Mouse (Mus musculus) limb, embryonic 12.5 days (tissue): ENCODE measurements around the gene Pde1a. TPM values are rescaled to one million over a fixed set of nuclear protein-coding genes. Genes with fewer than 3 reads are reported as not detected.

Experiments
- ATAC-seq: fragments of 200-750 bp; cut with Nextera tagmentation; 2 replicates; pipeline ENCODE4 v1.8.0; 2017; ENCODE audit warnings: low read depth, moderate TSS enrichment; ENCODE audit not compliant: insufficient number of reproducible peaks, insufficient read depth, low FRiP score, low TSS enrichment
- H3K27ac ChIP-seq: fragments of 300-500 bp; sonication (generic); 2 replicates; pipeline ENCODE4 v1.5.1; 2016; ENCODE audit warnings: mild to moderate bottlenecking, moderate library complexity
- H3K27me3 ChIP-seq: fragments of 300-500 bp; sonication (generic); 2 replicates; pipeline ENCODE4 v1.6.1; 2016; ENCODE audit warnings: mild to moderate bottlenecking, moderate library complexity
- H3K36me3 ChIP-seq: fragments of 300-500 bp; sonication (generic); 2 replicates; pipeline ENCODE4 v1.6.1; 2016; ENCODE audit warnings: mild to moderate bottlenecking, moderate library complexity
- H3K4me1 ChIP-seq: fragments of 300-500 bp; sonication (generic); replicated peaks from 2 replicates; pipeline ENCODE4 v1.6.1; 2016
- H3K4me2 ChIP-seq: fragments of 300-500 bp; sonication (generic); 2 replicates; pipeline ENCODE4 v1.6.1; 2016; ENCODE audit warnings: mild to moderate bottlenecking, moderate library complexity
- H3K4me3 ChIP-seq: fragments of 300-500 bp; sonication (generic); replicated peaks from 2 replicates; pipeline ENCODE4 v1.5.1; 2016; ENCODE audit warnings: mild to moderate bottlenecking
- H3K9ac ChIP-seq: fragments of 300-500 bp; sonication (generic); replicated peaks from 2 replicates; pipeline ENCODE4 v1.6.1; 2016; ENCODE audit warnings: mild to moderate bottlenecking, moderate library complexity
- H3K9me3 ChIP-seq: fragments of 300-500 bp; sonication (generic); 2 replicates; pipeline ENCODE4 v1.6.1; 2016; ENCODE audit warnings: mild to moderate bottlenecking, moderate library complexity
- WGBS: fragments of 180-500 bp; shearing (Covaris S2); methylation state at CpG from one replicate; pipeline ENCODE4 v1.1.7; 2016; 5-methylcytosine and 5-hydroxymethylcytosine counted together
- polyA plus RNA-seq: library from polyadenylated mRNA; unstranded; fragments of >200 nt; fragmentation: Nextera tagmentation; extraction: Ambion mirVana; gene quantifications from 2 replicates; pipeline ENCODE4 v1.2.1, GENCODE M21; 2016

Gene Pde1a
- polyA plus RNA-seq, 1 experiment from 2014 or later: 2.0 TPM

DNA sequence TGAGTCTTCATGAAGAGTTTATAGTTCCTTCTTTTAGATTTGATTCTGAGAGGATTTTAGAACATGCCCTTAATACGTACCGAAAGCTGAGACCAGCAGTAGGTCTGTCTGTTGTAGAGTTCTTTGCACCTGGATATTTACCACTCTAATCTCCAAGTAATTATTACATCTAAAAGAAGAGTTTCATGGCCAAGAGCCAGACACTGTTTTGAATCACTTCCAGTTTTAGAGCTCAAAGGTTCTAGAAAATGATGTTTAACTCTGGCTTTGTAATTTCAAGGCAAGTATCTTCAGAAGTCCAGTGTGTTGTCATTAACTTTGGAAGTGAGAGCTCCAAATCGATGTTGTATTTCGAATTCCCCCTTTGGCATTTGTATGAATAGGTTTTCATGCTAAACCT is 167.8 kb downstream of the Pde1a start:
- Histone ChIP-seq H3K36me3 (no peaks in the 10 kb centered on the region), H3K9me3 (no peaks in the 10 kb centered on the region), H3K4me1 (no peaks in the 10 kb centered on the region), H3K4me2 (no peak overlapping the region), H3K27me3 (no peaks in the 10 kb centered on the region), H3K27ac (no peak overlapping the region), H3K9ac (no peak overlapping the region), H3K4me3 (no peak overlapping the region)
- ATAC-seq: no peak
- 88% methylated on average over 4 of the region's 4 CpGs for WGBS

DNA sequence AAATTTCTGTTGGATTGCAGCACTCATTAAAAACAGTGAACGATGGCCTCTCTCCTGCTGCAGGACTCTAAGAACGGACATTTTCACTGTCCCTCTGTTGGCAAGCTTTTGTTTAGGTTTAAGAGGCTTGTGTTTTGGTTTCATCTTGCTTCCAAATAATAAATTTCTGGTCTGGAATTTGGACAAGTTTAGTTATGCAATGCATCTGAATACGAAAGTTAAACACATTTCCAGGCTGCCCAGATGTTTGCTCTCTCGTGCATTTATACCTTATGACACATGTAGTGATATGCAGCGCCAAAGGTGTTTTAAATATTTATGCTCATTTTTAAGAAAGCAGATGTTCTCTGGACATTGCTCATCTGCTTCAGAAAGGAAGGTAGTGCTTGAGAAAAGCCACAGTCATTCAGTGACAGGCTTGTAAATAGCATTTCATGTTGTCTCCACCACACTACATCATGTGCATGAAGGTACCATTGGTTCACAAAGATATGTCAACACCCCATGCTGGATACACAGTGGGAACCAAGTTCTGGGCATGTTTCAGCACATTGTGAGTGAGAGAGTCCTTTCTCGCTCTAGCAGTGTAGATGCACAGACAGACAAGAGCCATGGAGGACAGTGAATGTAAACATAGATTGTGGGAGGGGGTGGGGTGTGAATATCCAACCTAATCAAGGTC is 171.5 kb downstream of the Pde1a start:
- no peak overlapping the region for H3K9ac ChIP-seq
- no peaks in the 10 kb centered on the region for H3K9me3 ChIP-seq
- no peaks in the 10 kb centered on the region for H3K36me3 ChIP-seq
- 78% methylated on average over 6 of the region's 6 CpGs for WGBS
- H3K4me1 ChIP-seq: no peaks in the 10 kb centered on the region
- no peak overlapping the region for H3K27ac ChIP-seq
- H3K4me3 ChIP-seq: no peak overlapping the region
- no peak for ATAC-seq
- no peaks in the 10 kb centered on the region for H3K27me3 ChIP-seq
- no peak overlapping the region for H3K4me2 ChIP-seq

DNA sequence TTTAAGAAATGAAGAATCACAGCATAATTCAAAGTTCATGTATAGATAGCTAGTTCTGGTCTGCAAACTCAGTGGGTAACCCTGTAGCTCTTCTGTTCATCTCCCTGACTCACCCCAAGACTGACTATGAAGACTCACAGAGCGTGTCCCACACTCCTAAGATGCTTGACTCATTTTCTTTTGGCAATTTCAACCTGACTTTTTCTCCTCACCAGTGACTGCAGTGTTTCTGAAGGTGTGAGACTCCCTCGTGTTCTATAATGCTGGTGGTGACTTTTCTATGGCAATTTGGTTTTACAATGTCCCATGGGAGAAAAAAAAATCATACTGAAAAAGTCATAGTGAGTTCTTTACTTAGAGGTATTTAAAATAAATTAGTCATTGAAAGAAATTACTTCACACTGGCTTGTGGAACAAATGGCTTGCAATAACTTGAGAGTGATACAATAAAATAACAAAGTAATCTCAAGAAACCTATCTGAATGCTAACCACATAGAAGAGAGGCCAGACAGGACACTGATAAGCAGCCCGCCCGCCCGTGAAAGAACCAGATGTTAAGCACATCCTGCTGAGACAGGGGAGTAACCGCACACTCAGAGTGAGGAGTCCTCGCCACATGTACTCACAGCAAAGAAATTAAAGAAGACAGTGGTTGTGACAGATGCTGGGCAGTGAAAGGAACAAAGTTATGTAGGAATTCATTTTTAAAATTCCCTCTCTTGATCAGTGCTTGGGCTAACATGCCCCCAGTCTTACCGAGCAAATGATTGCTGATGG is 183.2 kb downstream of the Pde1a start:
- 67% methylated on average over 8 of the region's 8 CpGs for WGBS
- H3K9me3 ChIP-seq: no peaks in the 10 kb centered on the region
- no peak overlapping the region for H3K27ac ChIP-seq
- no peaks in the 10 kb centered on the region for H3K4me1 ChIP-seq
- no peak overlapping the region for H3K9ac ChIP-seq
- no peak overlapping the region for H3K4me2 ChIP-seq
- no peak overlapping the region for H3K4me3 ChIP-seq
- no peaks in the 10 kb centered on the region for H3K36me3 ChIP-seq
- H3K27me3 ChIP-seq: no peaks in the 10 kb centered on the region; the same call in 1 of the 2 replicates
- no peak for ATAC-seq

DNA sequence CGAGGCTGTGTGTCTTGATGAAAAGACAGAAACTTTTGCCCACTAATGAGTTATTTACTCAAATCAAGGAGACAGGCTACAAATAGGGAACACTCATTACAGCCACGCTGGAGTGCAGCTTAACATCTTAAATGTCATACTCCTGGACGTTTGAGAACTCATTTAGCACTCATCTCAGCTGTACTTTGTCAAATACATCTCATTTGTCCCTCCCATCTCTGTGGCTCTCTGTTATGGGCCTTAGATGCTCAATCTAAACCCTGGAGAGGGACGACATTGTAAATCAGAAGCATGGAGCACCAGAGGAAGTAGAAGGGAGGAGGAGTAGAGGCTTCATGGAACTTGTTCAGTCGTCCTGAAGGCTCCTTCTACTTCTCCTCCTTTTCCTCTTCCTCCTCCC is 194.6 kb downstream of the Pde1a start:
- H3K4me3 ChIP-seq: no peak overlapping the region
- no peaks in the 10 kb centered on the region for H3K27me3 ChIP-seq
- 0 out of 2 replicates have a peak, but pooled peaks cover 4% of the 10 kb centered on the region for H3K9me3 ChIP-seq
- WGBS: 59% methylated on average over 5 of the region's 5 CpGs
- H3K4me1 ChIP-seq: no peaks in the 10 kb centered on the region
- no peak for ATAC-seq
- H3K4me2 ChIP-seq: no peak overlapping the region
- no peak overlapping the region for H3K9ac ChIP-seq
- no peak overlapping the region for H3K27ac ChIP-seq
- no peaks in the 10 kb centered on the region for H3K36me3 ChIP-seq

DNA sequence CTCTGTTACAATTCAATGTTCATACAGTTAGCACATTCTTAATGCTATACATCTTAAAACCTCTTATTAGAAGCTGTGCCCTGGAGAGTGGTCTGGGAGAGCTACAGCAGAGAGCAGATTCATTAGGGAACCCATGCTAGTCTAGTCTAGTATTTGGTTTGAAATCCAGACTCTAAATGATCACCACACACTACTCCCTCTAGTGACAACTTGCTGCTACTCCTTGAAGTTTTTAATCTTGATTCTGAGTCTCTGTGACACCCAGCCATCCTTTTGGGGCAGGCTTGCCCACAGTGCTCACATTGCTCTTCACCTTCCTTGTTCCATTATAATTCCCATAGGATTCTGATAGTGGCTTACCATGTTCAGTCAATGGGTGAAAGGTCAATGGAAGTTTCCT is 206.9 kb downstream of the Pde1a start:
- H3K27ac ChIP-seq: no peak overlapping the region
- no peaks in the 10 kb centered on the region for H3K9me3 ChIP-seq
- H3K27me3 ChIP-seq: no peaks in the 10 kb centered on the region
- ATAC-seq: no peak
- no peak overlapping the region for H3K4me2 ChIP-seq
- no peak overlapping the region for H3K4me3 ChIP-seq
- peaks cover 6% of the 10 kb centered on the region; the same call in 1 of the 2 replicates for H3K4me1 ChIP-seq
- no peaks in the 10 kb centered on the region for H3K36me3 ChIP-seq
- H3K9ac ChIP-seq: no peak overlapping the region

DNA sequence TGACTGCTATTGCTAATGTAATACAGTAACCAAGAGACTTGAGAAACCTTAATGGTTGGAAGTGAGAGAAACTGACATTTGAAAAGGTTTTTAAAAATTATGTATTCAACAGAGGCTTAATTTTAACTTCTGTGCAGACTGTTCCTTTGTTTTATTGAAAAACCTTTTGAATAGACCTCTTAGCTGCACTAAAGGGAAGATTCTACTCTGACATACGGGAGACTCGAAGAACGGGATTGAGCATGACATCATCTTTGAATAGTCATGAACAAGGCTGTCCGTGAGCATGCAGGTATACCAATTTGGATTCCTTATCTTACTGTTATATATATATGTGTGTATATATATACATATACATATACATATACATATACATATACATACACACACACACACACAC is 207.9 kb downstream of the Pde1a start:
- H3K9me3 ChIP-seq: no peaks in the 10 kb centered on the region
- H3K4me2 ChIP-seq: no peak overlapping the region
- 95% methylated on average over 4 of the region's 4 CpGs for WGBS
- H3K27me3 ChIP-seq: no peaks in the 10 kb centered on the region
- no peak for ATAC-seq
- H3K9ac ChIP-seq: no peak overlapping the region
- H3K4me3 ChIP-seq: no peak overlapping the region
- H3K36me3 ChIP-seq: no peaks in the 10 kb centered on the region
- H3K27ac ChIP-seq: no peak overlapping the region
- H3K4me1 ChIP-seq: peaks cover 6% of the 10 kb centered on the region; the same call in 1 of the 2 replicates

DNA sequence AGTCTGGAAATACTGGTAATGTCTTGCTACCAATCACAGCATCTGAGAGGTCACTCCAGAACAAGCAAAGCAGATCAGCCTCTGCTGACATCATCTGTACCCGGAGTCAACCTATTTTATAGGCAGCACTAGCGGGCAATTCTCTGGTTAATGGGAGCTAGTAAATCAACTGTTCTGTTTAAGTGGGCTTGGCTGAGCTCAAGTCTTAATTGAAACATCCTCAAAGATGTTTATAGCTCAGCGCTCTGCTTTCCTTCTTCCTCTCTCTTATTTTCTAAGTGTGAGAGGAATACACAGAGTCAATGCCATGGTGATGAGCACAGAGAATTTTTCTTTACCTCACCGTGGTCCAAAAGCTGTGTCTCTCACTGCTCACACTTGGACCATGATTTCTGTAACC is 208.8 kb downstream of the Pde1a start:
- peaks cover 6% of the 10 kb centered on the region; the same call in 1 of the 2 replicates for H3K4me1 ChIP-seq
- no peak overlapping the region for H3K9ac ChIP-seq
- ATAC-seq: no peak
- no peaks in the 10 kb centered on the region for H3K27me3 ChIP-seq
- no peak overlapping the region for H3K4me3 ChIP-seq
- H3K9me3 ChIP-seq: no peaks in the 10 kb centered on the region
- H3K36me3 ChIP-seq: no peaks in the 10 kb centered on the region
- H3K4me2 ChIP-seq: no peak overlapping the region
- no peak overlapping the region for H3K27ac ChIP-seq
- WGBS: 31% methylated on average over 4 of the region's 4 CpGs

DNA sequence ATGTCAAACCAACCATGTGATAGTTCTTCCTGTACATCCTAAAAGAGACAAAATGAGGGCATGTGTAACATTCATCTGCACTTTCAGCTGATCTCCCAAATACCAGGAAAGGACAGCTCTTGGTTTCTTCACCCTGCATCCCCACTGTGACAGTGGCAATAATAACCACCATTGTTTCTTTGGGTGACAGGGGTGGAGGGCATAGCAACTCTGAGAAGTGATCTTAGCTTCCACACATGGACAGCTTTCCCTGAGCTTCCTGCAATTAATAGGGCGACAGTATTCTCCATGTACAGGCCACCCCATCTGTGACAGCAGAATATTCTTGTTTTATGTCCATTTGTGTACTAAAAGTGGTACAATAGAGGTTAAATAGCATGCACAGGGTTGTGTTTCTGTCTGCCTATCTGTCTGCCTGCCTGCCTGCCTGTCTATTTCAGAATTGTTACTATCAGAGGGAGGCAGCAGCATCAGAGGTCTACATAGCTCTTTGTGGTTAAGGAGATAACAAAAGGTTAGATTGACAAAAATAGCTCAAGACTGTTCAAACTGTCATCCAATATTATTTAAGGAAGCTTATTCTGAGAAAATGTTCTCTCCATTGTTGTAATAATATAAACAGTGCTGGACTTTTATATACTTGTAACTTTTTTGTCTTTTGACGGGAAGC is 227.3 kb downstream of the Pde1a start:
- ATAC-seq: no peak
- no peak overlapping the region for H3K4me3 ChIP-seq
- no peak overlapping the region for H3K27ac ChIP-seq
- no peaks in the 10 kb centered on the region for H3K36me3 ChIP-seq
- no peaks in the 10 kb centered on the region for H3K4me1 ChIP-seq
- H3K9me3 ChIP-seq: no peaks in the 10 kb centered on the region
- no peak overlapping the region for H3K9ac ChIP-seq
- 83% methylated on average over 2 of the region's 2 CpGs for WGBS
- H3K27me3 ChIP-seq: no peaks in the 10 kb centered on the region
- H3K4me2 ChIP-seq: no peak overlapping the region

DNA sequence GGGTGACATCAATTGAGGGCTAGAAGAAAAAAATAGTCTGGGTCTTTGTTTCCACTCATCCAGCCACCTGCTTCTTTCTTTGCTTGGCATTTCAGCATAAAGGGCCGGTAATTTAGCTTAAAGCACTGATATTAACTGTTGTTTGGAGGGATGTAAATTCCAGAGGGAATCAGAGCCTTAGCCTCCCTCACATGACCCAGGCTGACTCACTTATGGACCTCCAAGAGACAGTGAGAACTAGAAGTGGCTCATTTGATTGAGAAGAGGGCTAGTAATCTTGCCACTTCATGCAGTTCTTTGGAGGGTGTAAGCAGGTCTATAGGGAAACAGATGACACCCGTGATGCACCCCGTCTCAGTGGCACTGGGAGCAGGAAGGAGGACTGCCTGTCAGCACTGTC is 230.7 kb downstream of the Pde1a start:
- Histone ChIP-seq H3K36me3 (no peaks in the 10 kb centered on the region), H3K4me3 (no peak overlapping the region), H3K4me1 (no peaks in the 10 kb centered on the region), H3K4me2 (no peak overlapping the region), H3K9ac (no peak overlapping the region), H3K9me3 (no peaks in the 10 kb centered on the region), H3K27me3 (no peaks in the 10 kb centered on the region), H3K27ac (no peak overlapping the region)
- WGBS: 76% methylated on average over 3 of the region's 3 CpGs
- ATAC-seq: no peak

DNA sequence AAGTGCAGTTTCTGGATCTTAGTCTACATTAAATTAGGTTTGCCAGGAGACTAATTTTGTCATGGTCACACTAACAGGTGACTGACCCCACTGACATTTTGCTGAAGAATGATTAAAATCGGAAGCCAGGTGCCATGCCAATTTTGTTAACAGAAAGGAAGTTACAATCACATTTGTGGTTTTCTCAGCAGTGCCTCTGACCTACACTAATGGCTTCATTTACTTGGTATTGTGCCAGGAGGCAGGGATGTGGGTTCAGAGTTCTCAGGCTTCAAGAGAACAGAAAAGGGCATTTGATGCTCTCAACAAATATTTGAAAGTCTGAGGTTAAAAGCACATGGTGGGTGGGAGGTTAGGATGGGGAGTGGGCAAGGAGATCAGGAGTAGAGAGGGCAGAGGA is 236.4 kb downstream of the Pde1a start:
- no peaks in the 10 kb centered on the region for H3K9me3 ChIP-seq
- 64% methylated on average over 1 of the region's 1 CpGs for WGBS
- H3K27me3 ChIP-seq: no peaks in the 10 kb centered on the region
- H3K36me3 ChIP-seq: no peaks in the 10 kb centered on the region
- H3K9ac ChIP-seq: no peak overlapping the region
- no peaks in the 10 kb centered on the region for H3K4me1 ChIP-seq
- ATAC-seq: no peak
- H3K4me3 ChIP-seq: no peak overlapping the region
- H3K4me2 ChIP-seq: no peak overlapping the region
- no peak overlapping the region for H3K27ac ChIP-seq

DNA sequence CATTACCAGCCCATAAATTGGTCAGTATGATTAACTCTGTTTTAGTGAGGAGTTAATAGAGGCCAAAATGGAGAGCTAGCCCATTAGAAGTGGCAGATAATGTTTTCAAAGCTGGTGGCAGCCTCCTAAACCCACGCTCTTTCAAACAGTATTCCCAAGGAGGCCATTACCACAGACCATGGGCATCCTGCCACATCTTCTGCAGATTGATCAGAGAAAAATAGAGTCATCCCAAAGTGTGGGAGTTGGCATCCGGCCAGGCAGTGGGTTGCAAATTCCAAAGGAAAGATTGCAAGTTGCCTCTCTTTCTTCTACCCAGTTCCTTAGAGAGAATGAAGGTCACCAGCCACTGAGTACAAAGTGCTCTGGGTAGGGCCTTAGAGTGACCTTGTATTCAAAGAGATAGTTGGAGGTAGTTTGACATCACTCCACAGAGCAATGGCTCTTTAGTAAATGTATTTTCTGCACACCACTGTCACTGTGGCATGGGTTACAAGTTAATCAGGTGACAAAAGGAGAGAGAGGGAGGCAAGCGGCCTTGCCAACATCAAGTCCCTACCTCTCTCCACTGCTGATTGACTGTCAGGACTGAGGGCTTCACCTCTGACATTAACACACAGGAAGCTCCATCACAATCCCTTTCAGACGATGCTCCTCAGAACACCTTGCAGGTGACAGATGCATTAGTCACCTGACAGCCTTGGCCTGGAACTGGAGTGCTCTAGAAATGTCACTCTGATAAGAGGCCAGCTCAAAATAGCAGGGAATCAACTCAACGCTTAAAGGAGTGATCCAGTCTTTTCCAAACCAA is 237.3 kb downstream of the Pde1a start:
- Histone ChIP-seq H3K4me2 (no peak overlapping the region), H3K4me3 (no peak overlapping the region), H3K9ac (no peak overlapping the region), H3K36me3 (no peaks in the 10 kb centered on the region), H3K9me3 (no peaks in the 10 kb centered on the region), H3K27me3 (no peaks in the 10 kb centered on the region), H3K4me1 (no peaks in the 10 kb centered on the region), H3K27ac (no peak overlapping the region)
- ATAC-seq: no peak
- WGBS: 75% methylated on average over 5 of the region's 5 CpGs
